Mouse (Mus musculus): ENCODE data around the gene Map7d1.
"Not testable (repeated sequence)": the region's sequence is repeated elsewhere in the genome, so short reads cannot be mapped to it uniquely, and the experiment has no call there.

The Map7d1 gene

DNA sequence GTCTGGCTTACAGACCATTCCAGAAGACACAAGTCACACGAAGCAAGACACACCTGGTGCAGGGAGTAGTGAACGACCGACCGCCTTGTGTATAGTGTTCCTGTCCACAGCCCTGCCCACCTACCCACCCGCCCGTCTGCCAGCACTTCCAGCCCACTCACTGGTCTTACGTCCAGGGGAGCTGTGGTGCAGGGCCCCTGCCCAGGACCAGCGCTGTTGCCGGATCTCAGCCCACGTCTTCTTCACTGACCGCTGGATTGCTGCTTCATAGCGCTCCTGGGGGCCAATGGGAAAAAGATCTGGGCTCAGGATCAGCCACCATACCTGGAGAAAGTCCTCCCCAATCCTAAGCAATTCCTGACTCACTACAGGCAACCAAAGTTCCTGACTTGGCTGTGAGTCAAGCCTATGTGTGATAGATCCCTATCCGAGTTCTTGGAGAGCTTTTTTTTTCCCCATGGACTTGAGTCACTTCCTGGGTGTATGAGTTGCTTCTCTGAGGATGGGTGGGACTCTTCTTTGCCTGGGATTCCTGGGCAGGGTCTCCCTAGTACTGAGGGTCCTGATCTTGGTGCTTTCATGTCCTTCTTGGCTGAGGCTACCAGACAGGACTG is 16.2 kb downstream of the Map7d1 start:
- peak in 1 of 2 experiments; percentile 10 for DNase-seq

DNA sequence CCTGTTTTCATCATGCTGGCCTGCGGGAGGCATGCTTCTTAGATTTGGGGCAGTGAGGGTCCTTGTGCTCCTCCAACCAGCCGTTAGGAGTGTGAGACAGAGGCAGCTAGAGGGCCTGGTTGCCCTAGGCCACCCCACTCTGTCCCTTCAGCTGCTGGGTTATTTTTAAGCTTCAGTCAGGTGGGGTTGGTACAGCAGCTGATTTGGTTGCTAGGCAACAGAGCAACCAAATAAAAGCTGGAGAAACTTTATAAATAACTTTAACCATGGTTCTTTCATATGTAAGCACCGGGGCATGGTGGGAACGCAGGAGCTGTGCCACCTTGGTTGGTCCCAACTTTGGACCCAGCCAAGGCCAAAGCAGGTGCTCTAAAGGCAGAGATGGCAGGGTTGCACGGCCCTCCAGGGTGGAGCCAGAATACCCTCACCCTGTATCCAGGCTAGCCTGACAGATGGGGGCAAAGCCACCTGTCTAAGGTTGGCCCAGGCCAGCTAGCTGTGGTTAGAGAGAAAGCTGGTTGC is 18.4 kb downstream of the Map7d1 start:
- peak in 1 of 2 experiments; percentile 57 for DNase-seq

DNA sequence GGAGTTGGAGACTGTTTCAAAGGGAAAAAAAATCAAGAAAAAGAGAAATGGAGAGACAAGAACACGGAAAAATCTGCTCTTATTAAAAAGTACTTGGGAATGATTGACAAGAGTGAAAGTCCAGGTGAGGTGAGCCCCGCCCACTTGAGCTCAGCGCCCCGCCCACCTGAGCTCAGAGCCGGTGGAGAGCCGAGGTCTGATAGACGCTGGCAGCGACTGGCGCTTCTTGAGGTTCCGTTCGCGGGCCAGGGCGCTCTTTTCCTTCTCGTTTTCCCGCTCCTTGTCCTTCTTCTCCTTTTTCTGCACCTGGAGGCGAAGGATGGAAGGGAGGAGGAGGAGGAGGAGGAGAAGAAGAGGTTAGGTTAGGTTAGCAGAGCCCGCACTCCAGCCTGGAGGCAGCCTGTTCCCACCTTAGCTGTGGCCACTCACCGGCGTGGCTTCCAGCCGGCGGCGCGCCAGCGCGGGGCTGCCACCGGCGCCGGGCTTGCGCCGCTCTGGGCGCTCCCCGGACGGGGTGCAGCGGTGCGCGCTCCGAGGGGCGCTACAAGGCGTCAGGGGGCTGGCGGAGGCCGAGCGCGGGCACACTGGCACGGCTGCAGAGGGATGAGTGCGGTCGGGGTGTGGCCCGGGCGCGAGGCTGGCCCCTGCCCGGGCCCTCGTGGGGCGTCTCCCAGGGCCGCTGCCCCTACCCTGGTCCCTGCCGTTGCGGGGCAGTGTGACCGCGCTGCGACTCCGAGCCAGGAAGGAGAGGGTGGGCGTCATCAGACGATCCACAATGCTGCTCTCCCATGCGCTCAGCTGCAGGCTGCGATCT is 19.5 kb downstream of the Map7d1 start:
- DNase-seq = peak; percentile 81 to 88

DNA sequence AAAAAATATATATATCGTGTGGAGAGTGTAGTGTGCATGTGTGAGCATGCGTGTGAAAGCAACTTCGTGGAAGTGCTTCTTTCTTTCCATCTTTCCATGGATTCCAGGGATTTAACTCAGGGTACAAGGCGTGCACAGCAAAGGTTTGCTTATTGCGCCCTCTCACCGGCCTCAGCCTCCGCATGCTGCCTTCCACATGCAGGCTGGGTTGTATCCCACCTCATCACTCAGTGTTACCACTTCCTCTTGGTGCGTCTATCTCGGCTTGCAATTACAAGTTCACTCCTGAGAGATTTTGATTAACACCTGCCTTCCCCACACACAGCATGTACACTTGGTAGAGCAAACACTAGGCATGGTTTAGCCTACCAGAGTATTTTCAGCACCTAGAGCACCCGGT is 21.0 kb downstream of the Map7d1 start:
- no peak for DNase-seq

DNA sequence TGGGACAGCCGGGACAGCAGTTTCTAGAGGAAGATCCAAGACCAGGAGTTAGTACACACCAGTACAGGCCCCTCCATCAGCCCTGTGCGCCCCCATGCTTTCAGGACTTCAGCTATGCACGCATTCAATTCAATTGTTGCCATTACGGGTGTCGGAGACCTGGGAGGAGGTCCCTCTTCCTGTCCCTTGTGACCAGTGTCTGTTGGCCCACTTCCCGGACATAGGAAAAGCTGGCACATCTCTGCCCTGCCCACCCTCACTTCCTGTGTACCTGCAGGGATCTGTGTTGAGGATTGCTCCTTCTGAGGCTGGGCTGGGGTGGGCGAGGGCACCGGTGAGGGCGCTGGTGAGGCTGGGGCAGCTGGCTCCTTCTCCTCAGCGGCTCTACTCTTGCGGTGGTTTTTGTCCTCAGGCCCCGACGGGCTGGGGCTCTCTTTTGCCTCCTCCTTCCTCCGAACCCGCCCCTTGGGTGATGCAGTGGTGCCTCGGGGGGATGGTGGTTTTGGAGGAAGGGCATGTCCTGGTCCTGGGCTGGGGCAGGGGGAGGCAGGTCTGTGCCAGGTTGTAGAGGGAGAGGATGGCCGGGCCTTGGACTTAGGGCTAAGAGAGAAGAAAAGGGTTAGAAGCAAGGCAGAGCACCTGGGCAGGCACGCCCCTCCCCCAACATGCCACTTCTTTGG is 21.5 kb downstream of the Map7d1 start:
- DNase-seq = peak; percentile 40 to 62

DNA sequence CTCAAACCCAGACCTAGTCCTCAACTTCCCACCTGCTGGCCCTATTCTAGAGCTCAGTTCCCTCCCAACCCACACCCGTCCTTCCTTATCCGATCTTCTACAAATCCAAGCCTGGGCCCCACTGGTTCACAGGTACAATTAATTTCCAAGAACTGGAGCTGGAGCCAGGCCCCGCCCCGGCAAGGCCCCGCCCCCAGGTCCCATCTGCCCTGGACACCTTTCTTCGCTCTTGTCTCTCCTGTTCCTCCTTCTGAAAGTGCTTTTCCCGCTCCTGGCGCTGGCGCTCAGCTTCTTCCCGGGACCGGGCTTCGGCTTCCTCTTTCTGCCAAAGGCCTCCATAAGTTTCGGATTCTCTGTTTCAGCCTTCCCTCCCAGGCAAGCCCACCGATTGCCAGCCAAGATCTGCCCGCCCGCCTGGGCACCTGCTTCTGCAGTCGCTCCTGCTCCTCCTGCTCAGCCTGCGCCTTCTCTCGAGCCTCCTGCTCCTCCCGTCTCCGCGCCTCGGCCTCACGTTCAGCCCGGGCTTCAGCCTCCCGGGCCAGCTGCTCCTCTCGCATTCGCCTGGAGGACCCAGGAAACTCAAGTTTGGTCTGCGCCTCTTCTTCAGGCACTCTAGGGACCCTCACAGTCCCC is 22.4 kb downstream of the Map7d1 start:
- no peak for DNase-seq

DNA sequence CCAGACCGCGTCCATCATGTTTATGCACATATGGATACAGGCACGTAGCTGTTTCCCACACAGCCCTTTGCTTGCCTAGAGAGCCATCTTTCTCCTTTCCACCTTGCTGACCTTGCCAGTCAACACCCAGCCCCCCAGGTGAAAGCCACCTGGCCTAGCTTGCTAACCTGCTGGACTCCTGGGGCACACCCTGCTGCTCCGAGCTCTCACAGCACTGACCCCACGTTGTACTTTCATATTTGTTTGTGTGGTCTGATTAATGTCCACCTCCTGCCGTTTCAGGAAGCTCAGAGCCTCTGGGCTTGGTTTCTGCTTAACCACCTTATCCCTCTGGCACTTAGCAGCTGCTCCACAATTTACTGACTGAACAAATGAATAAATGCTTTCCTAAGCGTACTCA is 26.2 kb downstream of the Map7d1 start:
- DNase-seq = no peak

DNA sequence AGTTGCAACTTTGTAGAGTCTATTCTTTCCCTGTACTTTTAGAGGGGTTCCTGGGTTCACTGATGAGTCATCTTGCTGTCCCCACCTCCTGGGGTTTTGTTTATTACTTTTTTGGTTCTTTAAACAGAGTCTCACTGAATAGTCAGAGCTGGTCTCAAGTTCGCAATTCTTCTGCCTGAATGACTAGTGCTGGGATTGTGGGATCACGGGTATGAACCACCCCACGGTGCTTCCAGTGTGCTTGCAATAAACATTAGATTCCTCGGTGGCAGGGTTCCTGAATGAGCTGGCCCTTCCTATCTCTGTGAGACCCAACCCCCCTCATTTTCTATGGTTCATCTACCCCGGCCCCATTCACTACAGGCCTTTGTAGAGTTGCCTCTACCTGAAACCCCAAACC is 28.0 kb downstream of the Map7d1 start:
- DNase-seq = no peak

DNA sequence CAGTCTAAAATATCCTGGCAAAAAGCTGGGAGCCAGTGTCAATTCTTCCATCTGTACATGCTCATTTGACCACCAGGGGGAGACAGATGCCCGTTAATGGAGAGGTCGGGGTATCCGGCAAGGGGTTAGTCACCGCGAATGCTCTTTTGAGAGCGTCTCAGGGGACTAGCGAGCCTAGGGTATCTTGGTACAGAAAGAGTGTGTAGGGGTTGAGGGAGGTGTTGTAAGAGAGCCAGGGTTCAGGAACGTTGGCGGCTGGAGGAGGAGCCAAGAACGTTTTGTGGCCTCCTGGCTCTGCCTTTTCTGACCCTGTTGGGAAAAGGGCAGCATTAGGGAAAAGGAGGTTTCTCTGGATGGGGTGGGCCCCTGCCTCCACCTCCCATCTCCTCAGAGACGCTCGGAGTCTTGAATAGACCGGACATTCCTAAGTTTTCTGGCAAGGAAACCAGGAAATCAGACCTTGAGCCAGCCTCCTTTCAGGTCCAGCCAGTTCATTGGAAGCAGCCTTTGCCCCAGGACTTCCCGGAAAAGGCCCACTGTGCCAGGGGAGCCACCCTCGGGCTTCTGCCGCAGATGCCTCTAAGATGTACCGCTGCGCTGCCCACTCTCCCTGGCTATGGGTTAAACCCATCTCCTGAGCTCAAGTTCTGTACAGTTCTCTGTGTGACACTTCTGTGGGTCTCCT is 28.9 kb downstream of the Map7d1 start:
- peak; percentile 88 to 97 for DNase-seq

DNA sequence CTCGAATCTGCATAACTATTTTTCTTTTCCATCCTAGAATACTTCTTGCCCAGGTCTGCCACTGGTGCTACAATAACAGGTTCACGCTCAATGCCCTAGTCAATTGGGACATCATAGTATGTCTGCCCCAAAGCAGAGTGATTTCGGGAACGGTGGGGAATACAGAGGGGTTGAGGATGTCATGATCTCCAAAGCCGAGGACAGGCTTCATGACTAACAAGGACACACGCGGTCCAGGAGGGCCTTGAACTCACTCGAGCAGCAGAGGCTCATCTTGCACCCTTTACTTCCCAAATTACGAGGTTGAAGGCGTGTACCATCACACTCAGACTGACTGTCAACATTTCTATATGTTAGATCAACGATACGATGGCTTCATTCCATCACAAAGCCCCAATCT is 29.5 kb downstream of the Map7d1 start:
- no peak for DNase-seq

DNA sequence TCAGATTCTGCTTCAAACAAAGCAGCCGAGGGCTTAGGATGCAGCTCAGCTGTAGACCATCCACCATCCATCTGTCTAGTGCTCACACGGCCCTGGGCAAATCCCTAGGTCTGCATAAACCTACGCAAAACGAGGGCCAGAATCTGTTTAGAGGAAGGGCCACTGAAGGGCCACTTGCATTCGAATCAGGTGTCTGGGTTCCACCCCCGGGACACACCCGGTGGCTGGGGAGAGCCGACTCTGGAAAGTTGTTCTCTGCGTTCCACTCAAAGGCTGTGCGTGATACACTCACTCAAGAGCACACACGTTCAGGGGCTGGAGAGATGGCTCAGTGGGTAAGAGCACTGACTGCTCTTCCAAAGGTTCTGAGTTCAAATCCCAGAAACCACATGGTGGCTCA is 33.5 kb downstream of the Map7d1 start:
- no peak for DNase-seq

DNA sequence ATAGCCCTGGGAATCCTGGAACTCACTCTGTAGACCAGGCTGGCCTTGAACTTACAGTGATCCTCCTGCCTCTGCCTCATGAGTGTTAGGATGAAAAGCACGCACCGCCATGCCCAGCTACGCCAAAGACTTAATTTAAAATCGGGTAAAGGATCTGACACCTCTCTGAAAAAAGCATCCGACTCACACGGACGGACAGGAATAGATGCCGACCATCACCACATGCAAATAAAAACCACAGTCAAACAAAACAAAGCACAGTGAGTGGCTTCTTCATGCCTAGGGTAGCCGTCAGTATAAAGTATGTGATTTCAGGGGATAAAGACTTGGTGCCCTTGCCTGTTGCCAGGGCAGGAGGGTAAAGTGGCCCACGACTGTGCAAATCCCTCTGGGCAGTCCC is 36.1 kb downstream of the Map7d1 start:
- DNase-seq = no peak

DNA sequence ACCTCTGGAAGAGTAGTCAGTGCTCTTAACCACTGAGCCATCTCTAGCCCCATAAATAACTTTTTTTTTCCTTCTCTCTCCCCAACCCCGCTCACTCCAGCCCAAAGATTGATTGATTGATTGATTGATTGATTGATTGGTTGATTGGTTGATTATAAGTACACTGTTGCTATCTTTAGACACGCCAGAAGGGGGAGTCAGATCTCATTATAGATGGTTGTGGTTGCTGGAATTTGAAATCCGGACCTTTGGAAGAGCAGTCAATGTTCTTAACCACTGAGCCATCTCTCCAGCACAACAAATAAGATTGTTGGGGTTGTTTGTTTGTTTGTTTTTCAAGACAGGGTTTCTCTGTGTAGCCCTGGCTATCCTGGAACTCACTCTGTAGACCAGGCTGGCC is 36.6 kb downstream of the Map7d1 start:
- not testable (repeated sequence) for DNase-seq

DNA sequence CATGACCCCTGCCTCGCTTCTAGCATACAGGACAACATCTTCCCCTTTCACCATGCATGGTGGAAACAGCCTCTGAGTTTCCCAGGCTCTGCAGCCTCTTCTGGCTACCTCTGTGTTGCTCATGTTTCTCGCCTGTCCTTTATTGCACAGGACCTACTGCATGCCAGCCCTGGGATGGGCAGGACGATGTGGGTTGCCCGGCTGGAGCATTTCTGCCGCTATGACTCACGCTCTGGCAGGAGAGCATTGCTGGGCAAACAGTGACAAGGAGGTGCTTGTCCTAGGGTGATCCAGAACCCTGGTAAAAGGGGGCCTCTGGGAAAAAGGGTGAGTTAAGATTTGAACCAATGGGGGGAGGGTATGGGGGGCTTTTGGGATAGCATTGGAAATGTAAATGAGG is 38.4 kb downstream of the Map7d1 start:
- DNase-seq = no peak

DNA sequence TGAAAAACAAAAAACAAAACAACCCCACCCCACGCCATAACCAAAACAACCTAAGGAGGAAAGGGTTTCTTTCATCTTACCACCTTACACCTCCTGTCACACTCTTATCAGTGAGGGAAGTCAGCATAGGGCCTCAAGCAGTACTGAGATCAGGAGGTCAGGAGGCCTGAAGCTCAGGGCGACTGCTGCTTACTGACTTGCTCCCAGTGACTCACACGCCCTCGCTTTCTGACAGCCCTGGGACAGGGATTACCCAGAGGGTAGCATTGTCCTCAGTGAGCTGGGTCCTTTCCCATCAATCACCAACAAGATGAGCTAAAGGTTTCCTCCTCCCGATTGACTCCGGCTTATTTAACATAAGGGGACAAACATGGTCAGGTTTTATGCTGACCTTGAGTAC is 49.1 kb downstream of the Map7d1 start:
- DNase-seq = no peak

DNA sequence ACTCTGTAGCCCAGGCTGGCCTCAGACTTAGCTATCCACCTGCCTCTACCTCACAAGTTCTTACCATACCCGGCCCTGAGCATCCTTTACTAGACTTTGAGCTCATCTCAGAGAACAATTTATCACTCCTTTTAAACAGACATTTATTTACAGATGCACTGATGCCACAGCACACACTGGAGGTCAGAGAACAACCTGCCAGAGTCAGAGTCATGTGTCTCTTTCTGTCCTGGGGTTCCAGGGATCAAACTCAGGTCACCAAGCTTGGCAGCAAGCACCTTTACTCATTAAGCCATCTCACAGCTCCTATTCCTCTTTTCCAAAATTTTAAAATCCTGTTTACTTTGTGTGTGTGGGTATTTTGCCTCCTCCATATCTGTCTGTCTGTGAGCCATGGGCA is 50.8 kb downstream of the Map7d1 start:
- DNase-seq = peak in 1 of 2 experiments; percentile 48

DNA sequence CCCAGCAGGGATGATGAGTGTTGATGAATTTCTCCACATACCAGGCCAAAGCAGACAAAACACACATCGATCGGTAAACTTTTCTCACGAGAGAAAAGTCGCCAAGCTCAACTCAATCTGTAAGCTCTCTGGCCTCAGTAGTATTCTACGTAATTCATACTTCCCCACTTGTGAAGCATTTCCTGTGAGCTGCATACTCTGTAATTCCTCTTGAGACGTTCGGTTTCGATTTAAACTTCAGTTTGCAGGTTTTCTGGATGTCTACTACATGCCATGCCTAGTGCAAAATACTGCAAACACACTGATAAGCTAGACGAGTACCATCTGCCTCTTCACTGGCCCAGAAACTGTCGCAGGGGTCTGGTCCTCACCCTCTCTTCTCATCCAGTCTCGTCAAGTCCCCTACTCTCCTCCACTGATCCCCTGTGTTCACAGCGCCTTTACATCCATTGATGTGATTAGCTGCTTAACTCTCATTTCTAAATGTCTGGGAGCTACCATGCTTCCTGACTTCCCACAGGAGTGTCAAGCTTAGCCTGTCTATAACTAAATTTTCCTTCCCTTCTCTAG is 51.4 kb downstream of the Map7d1 start:
- no peak for DNase-seq

DNA sequence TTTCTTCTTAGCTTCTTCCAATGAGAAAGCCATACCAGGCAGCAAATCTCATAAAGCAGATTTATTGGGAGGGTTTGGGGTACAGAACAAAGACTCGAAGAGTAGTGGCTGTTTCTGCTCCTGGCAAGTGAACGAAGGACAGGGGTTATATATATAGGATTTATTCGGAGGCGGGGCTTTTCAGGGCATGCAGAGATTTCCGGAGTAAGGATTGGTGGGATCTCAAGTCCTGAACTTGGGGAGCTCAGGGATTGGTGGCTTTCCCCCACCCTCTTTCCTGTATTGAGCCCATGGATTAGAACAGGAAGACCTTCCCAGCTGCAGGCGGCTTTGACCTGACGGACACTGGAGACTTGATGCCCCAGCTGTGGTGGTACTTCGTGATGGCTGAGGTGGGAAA is 52.1 kb downstream of the Map7d1 start:
- no peak for DNase-seq

DNA sequence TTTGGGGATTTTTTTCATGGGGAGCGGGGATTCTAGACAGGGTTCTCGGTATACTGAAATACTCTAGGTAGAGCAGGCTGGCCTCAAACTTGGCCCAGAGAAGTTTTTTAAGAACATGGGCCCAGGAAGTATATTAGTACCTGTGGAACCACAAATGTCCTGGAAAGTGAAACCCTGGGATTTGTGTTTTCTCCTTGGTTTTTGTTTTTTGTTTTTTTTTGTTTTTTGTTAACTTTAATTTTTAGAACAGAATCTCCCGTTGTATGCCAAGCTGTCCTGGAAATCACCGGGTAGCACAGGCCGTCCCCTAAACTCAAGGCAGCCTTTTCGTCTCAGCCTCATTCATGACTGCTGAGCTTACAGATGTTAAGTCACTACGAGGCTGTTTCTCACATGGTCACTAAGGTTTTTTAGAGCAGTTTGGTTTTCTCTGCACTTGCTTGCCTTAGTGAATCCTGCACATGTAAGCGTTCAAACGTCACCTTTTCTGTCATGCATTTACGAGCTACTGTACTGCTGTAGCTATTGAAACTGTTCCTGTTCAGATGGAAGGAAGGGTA is 52.7 kb downstream of the Map7d1 start:
- no peak for DNase-seq

DNA sequence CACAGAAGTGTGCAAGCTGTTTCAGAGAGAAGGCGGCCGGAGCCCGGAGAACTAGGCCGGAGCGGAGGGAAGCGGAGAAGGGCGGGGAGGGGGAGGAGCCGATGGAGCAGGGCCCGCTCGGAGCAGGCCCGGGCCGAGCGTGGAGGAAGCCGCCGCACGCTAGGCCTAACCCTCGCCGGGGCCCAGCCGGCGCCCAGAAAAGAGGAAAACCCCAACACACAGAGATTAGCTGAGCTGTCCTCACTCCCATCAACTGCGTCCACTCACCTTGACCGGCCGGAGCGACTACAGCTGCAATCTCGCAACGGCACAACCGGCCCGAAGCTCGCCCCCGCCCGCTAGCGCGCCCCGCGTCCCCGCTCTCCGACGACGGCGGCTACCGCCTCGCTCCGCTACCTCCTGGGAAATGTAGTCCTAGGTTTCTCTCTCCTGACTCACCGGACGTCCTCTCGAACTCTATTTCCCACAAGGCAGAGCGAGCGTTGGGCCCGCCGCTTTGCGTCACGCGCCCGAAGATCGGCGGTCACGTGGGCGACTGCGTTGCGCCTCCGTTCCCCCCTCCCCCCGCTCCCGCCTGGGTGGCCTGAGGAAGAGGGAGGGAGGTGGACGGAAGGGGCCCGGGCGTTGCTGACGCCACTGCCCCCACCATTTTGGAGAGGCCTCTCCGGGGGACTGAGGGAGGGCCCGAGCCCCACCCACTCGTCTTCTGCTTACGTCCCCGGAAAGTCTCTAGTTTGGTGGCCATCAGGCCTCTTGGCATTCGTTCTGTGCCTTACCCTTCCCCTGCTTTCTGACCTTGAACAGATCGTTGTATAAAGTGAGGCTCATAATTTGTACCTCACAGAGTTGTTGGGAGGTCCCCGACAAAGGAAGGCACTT is 53.6 kb downstream of the Map7d1 start, which contains the start of gene Thrap3:
Gene Thrap3, minus strand, starts transcription at position 458 of the 879 bp plus-strand sequence.
- DNase-seq = peak; percentile 99 to 100

Data from kidney, postnatal 25 days (tissue).